Mouse (Mus musculus): ENCODE data around the gene Baz2b. TPM values are rescaled to one million over a fixed set of nuclear protein-coding genes. Genes with fewer than 3 reads are reported as not detected.

The Baz2b gene
- total RNA-seq, 2 experiments from 2014 or later, result 53.0 to 56.7 TPM

DNA sequence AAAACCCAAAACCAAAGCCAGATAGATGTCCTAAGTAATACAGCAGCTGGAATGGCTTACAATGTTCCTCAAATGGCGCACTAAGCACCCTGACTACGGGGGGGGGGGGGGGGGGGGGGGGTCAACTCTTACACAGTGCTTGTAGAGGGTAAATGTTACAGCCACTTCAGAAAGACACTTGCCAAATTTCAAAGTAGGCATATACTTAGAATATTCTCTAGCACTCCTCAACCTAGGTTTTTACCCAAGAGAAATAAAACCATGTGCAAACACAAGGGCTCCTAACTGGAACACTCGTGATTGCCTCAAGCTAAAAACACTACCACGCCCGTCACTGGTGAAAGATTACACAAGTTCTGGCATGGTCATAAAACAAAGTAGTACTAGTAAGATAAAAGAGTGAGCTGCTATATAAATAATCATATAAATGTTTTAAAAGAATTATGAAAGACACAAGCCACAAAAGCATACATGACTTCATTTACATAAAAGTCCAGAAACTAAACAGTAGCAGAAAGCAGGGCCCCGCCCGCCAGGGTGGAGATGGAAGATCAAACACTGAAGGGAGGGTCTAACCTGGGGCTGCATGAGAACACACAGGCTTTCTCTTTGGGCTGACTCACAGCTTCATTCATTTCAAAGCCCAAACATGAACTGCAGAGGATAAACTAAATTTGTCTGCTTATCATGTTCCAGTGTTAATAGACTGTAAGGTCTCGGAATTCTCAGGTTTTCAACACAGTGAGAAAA is 212.0 kb downstream of the Baz2b start:
- intact Hi-C loops (cut with DNase I), result no loop called here
- no peak for DNase-seq (ENCODE audit: extremely low spot score in 1 of 2, low spot score in 2 of 2)

DNA sequence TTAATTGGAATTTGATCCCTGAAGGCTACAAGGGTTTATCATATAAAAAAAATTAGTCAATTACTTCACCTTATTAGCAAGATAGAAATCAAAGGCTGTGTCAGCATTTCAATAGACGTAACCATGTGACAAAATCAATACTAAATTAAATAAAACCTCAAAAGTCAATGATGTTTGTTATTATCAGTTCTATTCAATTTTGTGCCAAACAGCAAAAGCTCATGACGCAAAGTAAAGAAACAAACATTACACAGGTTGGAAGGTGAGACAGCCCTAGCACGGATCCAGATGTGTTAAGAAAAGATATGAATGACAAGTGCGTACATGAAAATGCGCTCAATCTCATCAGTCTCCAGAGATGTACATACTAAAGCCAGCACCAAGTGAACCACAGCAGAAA is 212.7 kb downstream of the Baz2b start:
- intact Hi-C loops (cut with DNase I), result no loop called here

DNA sequence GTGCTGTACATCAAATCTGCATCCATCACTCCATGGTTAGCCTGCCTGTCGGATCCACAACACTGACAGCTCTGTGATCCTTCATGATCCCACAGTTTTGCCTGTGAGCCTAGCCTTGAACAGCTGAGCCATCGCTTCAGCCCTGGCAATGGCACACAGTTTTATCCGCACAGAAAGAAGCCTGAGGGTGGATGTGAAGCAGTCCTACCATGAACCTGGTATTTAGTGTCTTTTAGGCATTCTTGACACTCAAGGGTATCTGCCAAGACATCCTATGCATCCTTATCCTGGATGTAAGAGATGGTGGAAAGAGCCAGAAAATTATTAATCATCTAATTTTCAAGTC is 216.5 kb downstream of the Baz2b start:
- intact Hi-C loops (cut with DNase I), result no loop called here
- DNase-seq (ENCODE audit: extremely low spot score in 1 of 2, low spot score in 2 of 2), result no peak

More for the DNA sequence above, 212.7 kb downstream of the Baz2b start:
- no peak for DNase-seq (ENCODE audit: extremely low spot score in 1 of 2, low spot score in 2 of 2)

DNA sequence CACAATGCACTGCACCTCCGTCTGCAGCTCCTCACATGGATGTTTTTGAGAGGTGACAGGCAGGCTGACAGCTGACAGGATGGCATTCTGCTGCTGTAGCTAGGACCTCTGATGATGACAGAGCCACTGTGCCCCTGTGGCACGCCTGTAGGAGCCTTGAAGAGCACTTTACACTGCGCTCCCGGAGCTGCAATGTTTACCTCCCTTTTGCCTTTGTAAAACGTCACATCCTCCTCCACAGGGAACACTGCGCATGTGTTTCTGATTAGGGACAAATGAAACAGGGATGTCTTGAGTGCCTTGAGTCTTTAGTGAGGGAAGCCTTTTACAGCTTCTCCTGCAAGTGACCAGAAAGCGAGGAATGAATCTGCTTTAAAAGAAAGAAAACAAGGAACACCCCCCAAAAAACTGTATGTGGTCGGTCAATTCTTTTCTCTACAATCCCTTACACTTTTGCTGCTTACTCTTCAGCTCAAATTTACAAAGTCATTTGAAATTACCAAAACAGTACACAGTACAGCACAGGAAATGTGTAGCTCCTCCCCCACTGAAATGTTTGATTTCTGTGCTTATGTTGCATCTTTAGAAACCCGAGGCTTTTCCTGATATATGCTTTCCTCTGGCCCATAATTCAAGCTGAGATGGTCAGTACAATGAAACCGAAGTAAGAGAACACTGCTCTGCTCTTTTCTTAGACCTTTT is 217.0 kb downstream of the Baz2b start:
- DNase-seq (ENCODE audit: extremely low spot score in 1 of 2, low spot score in 2 of 2), result no peak
- intact Hi-C loops (cut with DNase I), result no loop called here

DNA sequence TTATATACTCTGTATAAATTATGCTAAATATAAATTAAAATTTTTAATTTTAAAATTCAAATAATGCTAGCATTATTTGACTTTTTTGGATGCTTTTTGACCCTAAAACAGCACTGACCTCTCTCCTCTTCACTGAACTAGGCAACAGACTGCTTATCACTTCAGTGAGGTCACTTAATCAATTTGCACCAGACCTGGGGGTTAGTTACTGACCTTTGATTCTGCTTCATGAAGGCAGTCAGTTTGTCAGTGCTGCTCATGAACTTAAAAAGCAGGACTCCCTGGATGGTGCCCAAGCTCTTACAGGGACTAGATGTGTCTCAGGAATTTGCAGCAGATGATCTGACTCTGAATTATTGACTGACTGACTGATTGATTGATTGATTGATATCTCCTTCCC is 217.9 kb downstream of the Baz2b start:
- intact Hi-C loops (cut with DNase I), result no loop called here
- DNase-seq (ENCODE audit: extremely low spot score in 1 of 2, low spot score in 2 of 2), result no peak

DNA sequence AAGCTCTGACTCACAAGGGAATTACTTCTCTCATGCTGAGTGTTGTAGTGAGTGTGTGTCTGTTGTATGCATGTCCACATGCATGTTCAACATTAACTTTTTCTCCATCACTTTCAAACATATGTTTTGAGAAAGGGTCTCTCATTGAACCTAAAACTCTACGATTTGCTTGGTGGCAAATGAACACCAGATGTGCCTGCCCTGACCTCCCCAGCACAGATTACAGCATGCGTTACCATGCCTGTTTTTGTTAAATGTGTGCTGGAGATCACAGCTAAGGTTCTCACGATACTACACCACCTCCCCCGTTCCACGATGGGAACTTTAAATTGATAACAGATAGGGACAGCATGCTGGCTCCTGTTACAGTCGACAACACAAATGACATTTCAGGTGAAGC is 222.1 kb downstream of the Baz2b start:
- no peak for DNase-seq (ENCODE audit: extremely low spot score in 1 of 2, low spot score in 2 of 2)
- intact Hi-C loops (cut with DNase I), result no loop called here

DNA sequence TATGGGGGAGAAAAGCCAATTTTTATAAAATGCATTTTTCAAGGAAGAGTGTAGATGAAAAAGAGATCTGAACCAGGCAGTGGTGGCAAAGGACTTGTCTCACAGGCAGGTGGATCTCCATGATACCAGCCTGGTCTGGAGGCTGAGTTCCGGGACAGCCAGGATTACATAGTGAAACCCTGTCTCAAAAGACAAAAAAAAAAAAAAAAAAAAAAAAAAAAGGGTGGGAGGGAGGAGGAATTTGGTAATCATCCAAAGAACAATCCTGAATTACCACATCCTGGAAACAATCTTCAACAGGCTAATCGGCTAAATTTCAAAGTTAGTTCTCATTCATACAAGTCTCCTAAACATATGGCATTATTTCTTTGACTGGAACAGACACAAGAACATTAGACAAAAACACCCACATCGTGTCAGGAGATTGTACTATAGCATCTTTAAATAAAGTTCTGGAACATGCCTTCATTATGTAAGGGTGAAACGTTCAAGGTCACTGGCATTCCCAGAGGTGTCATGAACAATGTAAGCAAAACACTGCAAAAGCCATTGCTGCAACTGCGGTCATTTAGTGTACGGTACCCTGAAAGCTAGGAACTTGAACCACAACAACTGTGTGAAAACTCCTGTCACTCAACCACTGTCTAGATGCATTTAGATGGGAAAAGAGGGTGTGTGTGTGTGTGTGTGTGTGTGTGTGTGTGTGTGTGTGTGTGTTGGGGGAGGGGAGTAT is 230.0 kb downstream of the Baz2b start:
- intact Hi-C loops (cut with DNase I), result no loop called here

DNA sequence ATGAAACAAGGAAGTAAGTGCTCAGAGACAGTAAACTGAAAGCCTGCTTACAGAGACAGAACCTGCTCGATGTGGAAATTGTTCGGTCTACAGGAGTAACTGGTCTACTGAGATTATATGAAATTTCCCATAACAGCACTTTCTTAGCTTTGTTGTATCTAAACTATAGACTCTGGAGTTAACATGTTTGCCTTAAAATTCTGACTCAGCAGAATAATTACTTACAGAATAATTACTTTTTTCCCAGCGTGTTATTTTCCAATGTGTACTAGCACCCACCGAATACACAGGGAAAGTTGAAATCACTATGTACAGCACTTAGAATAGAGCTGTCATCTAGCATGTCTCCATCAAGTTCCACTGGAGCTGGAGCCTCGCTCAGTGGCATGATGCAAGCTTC is 233.0 kb downstream of the Baz2b start:
- no peak for DNase-seq (ENCODE audit: extremely low spot score in 1 of 2, low spot score in 2 of 2)
- intact Hi-C loops (cut with DNase I), result no loop called here

More for the DNA sequence above, 230.0 kb downstream of the Baz2b start:
- no peak for DNase-seq (ENCODE audit: extremely low spot score in 1 of 2, low spot score in 2 of 2)

DNA sequence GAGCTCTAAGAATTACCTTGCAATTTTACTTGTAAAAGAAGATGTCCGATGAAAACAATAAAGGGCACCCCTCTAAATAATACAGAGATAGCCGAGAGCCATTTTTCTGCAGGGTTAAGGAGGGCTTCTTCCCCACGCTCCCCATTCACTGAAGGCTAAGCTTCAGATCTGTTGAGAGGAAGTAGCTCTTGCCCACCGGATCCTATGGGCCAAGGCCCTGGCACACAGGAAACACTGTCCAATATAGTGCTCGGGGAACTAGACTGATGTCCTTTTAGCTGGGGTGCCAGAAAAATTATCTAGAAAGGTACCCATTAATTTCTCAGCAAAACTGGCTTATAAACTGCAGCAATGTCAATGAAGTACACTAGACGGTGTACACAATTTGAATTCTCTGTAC is 233.9 kb downstream of the Baz2b start:
- intact Hi-C loops (cut with DNase I), result no loop called here
- DNase-seq (ENCODE audit: extremely low spot score in 1 of 2, low spot score in 2 of 2), result no peak

DNA sequence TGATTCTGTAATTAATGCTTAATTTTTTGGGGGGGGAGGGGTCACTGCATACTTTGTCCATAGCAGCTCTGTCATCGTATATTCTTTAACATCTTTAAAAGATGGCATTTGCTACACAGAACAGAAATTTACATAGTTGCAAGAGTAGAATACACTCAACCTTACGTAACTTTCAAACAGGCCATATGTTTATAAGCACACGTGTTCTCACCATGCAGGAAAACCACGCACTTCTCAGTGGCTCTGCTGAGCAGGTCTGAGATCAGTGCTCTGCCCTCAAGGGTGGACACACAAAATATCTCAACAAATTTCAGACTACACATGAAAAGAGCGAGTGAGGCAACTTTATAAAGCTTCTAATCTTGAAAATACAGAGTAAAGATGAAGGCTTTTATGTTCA is 235.7 kb downstream of the Baz2b start:
- intact Hi-C loops (cut with DNase I), result no loop called here
- DNase-seq (ENCODE audit: extremely low spot score in 1 of 2, low spot score in 2 of 2), result no peak

DNA sequence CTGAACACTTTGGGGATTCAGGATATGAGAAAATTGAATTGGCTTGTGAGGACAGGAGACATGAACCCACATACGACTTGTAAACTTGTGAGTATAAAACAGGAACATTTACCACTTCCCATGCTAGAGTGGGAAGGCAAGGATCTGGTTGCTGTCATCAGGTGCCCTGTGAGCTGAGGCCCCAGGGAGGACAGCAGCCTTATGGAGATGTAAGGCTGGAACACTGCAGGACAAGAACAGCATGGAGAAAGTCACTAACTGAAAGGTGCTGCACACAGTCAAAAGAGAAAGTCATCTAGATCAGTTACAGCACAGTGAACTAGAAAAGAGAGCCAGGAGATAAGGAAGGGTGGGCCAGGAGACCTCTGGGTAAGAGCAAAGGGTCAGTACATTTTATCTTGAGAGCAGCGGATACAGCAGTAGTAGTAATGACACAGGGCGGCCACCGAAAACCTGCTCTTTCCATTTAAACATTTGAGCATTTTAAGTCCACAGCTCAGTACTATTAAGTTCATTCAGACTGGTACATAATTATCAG is 236.5 kb downstream of the Baz2b start:
- intact Hi-C loops (cut with DNase I), result no loop called here
- DNase-seq (ENCODE audit: extremely low spot score in 1 of 2, low spot score in 2 of 2), result no peak

DNA sequence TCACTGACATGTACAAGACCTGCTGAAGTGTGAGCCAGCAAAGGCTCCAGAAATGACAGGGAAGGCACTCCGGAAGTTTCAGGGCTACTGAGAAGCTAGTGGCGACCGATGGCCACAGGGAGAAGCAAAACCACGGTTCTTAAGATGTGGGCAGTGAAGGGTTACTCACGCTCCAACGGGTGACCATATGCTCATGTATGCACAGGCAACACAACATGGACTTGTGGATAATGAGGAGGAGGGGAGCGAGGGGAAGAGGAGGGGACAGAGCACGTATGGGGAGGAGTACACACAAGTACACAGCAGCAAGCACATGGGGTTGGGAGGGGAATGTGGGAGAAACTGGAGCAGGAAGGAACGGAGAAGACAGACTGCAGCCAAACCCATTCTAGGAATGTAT is 239.1 kb downstream of the Baz2b start:
- no peak for DNase-seq (ENCODE audit: extremely low spot score in 1 of 2, low spot score in 2 of 2)
- intact Hi-C loops (cut with DNase I), result no loop called here

DNA sequence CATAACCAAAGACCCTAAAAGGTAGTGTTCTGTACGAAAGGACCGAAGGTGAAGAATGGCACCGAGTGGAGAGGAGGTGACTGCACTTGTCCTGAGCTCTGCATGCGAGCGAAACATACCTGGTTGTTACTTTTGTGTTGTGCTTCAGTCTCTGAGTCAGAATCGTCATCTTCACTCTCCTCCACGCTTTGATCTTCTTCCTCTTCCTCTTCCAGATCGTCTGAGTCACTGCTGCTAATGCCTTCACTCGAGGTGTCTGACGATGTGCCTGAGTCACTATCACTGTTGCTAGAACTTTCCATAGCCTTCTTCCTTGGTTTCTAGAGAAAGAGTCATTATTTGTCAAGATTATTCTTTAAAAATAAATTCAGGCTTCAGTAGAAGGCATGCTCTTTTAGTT is 240.5 kb downstream of the Baz2b start:
- no peak for DNase-seq (ENCODE audit: extremely low spot score in 1 of 2, low spot score in 2 of 2)
- intact Hi-C loops (cut with DNase I), result no loop called here

DNA sequence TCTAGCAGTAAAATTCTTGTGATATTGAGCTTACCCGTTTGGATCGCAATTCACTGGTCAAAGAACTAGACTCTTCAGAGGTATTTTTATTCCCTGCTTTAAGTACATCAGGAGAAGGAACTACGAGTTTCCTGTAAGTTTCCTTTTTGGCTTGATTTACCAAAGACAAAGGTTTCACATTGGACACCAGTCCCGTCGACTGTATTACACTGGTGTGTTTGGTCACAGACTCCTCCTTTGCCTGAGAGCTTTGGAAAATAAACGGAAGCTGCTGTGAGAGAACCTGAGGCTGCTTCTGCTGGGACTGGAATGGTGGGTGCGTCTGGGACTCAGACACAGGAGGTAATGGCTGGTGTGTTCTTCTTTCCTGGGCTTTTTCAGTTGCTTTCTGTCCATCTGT is 241.0 kb downstream of the Baz2b start:
- no peak for DNase-seq (ENCODE audit: extremely low spot score in 1 of 2, low spot score in 2 of 2)
- intact Hi-C loops (cut with DNase I), result no loop called here

DNA sequence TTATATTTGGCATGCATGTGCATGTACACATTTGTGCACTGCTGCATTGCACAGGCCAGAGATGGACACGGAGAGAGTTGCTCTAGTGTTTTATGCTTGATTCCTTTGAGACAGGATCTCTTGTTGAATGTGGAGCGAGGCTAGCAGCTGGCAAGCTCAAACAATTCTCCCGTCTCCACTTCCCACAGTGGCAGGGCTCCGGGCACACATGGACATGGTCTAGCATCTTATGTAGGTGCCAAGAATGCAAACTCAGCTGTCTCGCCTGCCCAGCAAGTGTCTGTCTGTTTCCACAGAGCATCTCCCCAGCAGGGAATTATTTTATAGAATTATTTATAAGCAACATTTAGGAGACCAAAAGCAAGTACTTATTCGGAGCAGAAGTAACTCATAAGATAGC is 243.2 kb downstream of the Baz2b start:
- no peak for DNase-seq (ENCODE audit: extremely low spot score in 1 of 2, low spot score in 2 of 2)
- intact Hi-C loops (cut with DNase I), result no loop called here

DNA sequence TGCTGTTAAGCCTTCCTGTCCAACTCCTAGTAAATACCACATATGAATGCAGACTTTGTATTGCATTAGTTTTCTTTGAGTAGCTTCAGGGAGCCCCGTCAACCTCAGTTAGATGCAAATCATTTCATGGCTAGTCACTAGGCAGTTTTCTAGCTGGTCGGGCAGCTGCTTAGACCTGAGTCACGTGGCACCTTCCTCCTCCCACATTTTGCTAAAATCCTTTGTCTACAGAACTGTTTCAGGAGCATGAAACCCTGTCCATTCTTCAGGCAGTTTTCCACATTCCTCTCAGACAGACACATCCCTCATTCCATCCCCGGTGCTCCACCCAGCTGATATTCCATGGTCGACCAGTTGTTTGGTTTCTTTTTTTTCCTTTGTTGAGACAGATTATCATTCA is 246.6 kb downstream of the Baz2b start:
- intact Hi-C loops (cut with DNase I), result no loop called here
- DNase-seq (ENCODE audit: extremely low spot score in 1 of 2, low spot score in 2 of 2), result no peak

DNA sequence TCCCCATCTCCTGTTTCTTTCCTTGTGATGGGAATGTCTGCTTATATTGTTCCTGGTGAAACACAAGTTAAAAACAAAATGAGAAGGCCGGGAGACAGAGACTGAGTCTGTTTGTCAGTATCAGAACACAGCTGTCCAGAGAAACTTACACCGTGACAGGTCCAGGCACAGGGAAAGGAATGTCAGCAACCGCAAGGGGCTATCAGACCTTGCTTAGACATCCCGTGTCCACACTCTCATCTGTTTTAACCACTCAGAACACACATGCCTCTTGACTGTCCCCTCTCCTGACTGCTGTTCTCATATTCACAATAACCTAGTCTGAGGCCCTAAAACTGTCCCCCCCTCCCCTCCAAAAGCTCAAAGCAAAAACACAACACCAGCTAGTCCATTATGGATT is 247.1 kb downstream of the Baz2b start:
- no peak for DNase-seq (ENCODE audit: extremely low spot score in 1 of 2, low spot score in 2 of 2)
- intact Hi-C loops (cut with DNase I), result no loop called here

DNA sequence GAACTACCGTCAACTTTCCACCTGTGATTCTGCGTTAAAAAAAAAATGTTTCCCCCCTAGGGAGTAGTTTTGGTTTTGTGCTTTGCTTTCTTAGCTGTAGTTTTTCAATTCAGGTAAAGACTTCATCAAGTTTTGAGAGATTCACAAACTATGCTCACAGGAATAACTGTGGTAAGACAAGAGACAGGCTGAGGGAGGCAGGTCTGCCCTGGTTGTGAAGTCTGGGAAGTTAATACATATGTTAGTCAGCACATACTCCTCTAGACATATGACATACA is 249.2 kb downstream of the Baz2b start:
- DNase-seq (ENCODE audit: extremely low spot score in 1 of 2, low spot score in 2 of 2), result no peak
- intact Hi-C loops (cut with DNase I), result no loop called here

DNA sequence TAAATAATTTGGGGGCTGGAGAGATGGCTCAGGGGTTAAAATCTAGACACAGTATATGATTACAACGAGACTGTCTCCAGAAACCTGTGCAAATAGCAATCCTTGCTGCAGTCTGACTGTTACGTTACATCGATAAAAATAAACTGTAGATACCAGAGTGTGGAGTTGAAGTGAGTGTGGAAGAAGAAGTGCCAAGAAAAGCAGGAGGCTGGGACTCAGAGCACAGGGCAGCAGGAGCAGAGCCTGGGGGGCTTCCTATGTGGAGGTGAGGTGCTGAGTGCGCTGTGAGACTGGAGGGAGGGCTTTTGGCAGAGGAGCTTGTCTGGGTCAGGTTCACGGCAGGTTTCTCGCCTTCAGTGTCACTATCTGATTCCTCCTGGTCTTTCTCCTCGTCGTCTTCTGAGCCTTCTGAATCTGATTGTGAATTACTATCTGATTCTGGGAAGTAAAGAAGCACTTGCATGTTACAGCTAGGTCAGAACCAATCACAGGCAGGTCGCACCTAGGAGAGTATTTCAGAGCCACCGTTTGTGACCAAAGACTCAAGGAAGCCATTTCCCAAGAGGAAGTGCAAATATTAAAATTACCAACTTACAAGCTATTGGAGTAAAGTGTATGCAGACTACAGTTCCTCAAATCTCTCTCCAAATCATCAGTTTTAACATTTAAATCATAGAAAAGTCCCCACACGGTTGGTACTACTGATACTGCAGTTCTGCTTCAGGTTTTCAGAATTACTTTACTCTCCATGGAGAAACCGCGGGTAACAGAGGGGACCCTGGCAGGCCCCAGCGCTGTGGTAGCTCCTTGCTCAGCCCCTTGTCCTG is 249.8 kb downstream of the Baz2b start:
- no peak for DNase-seq (ENCODE audit: extremely low spot score in 1 of 2, low spot score in 2 of 2)
- intact Hi-C loops (cut with DNase I), result no loop called here

Data from left cerebral cortex, postnatal 10 days (tissue).